Mouse (Mus musculus): ENCODE results near the gene Osbpl3. TPM values are rescaled to one million over a fixed set of nuclear protein-coding genes. Genes with fewer than 3 reads are reported as not detected.

Gene Osbpl3
- polyA plus RNA-seq, 1 experiment = not detected

- Histone ChIP-seq H3K27ac (ENCODE audit: insufficient read depth, low read depth, low read length) (no peak overlapping the region), H3K4me1 (ENCODE audit: control insufficient read depth, insufficient read depth, low read length) (peaks cover 20% of the 10 kb centered on the region), H3K4me3 (ENCODE audit: insufficient read depth, low read depth, low read length) (no peak overlapping the region)
- 85% methylated on average over 9 of the region's 9 CpGs for WGBS
- TF ChIP-seq POLR2A (IDR thresholded peaks at IDR 0.05; ENCODE audit: insufficient read depth, low read depth, low read length) = no peak
- TF ChIP-seq CTCF (IDR thresholded peaks at IDR 0.05; ENCODE audit: insufficient read depth, low read depth, low read length) = no peak
Observed at GRCm38 (mm10) chr6:50325485-50325884, 130.5 kb downstream of the Osbpl3 start.

- 38% methylated on average over 9 of the region's 9 CpGs for WGBS
- TF ChIP-seq CTCF (IDR thresholded peaks at IDR 0.05; ENCODE audit: insufficient read depth, low read depth, low read length) (no peak), POLR2A (IDR thresholded peaks at IDR 0.05; ENCODE audit: insufficient read depth, low read depth, low read length) (no peak)
- Histone ChIP-seq H3K4me3 (ENCODE audit: insufficient read depth, low read depth, low read length) (no peak overlapping the region), H3K4me1 (ENCODE audit: control insufficient read depth, insufficient read depth, low read length) (peaks cover 28% of the 10 kb centered on the region), H3K27ac (ENCODE audit: insufficient read depth, low read depth, low read length) (peak overlapping the region; percentile 98)
Observed at GRCm38 (mm10) chr6:50322631-50323030, 133.4 kb downstream of the Osbpl3 start.

GRCm38 (mm10) chr6:50321739-50322138, 134.3 kb downstream of the Osbpl3 start:
- 87% methylated on average over 6 of the region's 6 CpGs for WGBS
- H3K27ac ChIP-seq (ENCODE audit: insufficient read depth, low read depth, low read length) = peak overlapping the region; percentile 89
- TF ChIP-seq CTCF (IDR thresholded peaks at IDR 0.05; ENCODE audit: insufficient read depth, low read depth, low read length) (no peak), POLR2A (IDR thresholded peaks at IDR 0.05; ENCODE audit: insufficient read depth, low read depth, low read length) (no peak)
- H3K4me1 ChIP-seq (ENCODE audit: control insufficient read depth, insufficient read depth, low read length) = peaks cover 31% of the 10 kb centered on the region
- H3K4me3 ChIP-seq (ENCODE audit: insufficient read depth, low read depth, low read length) = no peak overlapping the region

GRCm38 (mm10) chr6:50318590-50319172, 137.3 kb downstream of the Osbpl3 start:
- WGBS = 48% methylated on average over 7 of the region's 7 CpGs
- no peak for TF ChIP-seq CTCF (IDR thresholded peaks at IDR 0.05; ENCODE audit: insufficient read depth, low read depth, low read length)
- TF ChIP-seq POLR2A (IDR thresholded peaks at IDR 0.05; ENCODE audit: insufficient read depth, low read depth, low read length) = no peak
- no peak overlapping the region for H3K4me3 ChIP-seq (ENCODE audit: insufficient read depth, low read depth, low read length)
- H3K4me1 ChIP-seq (ENCODE audit: control insufficient read depth, insufficient read depth, low read length) = peaks cover 42% of the 10 kb centered on the region
- H3K27ac ChIP-seq (ENCODE audit: insufficient read depth, low read depth, low read length) = peak overlapping the region; percentile 25; the same call in 1 of the 2 replicates

GRCm38 (mm10) chr6:50318150-50318549, 137.9 kb downstream of the Osbpl3 start:
- 45% methylated on average over 2 of the region's 2 CpGs for WGBS
- Histone ChIP-seq H3K4me1 (ENCODE audit: control insufficient read depth, insufficient read depth, low read length) (peaks cover 44% of the 10 kb centered on the region), H3K27ac (ENCODE audit: insufficient read depth, low read depth, low read length) (peak overlapping the region; percentile 35), H3K4me3 (ENCODE audit: insufficient read depth, low read depth, low read length) (no peak overlapping the region)
- TF ChIP-seq CTCF (IDR thresholded peaks at IDR 0.05; ENCODE audit: insufficient read depth, low read depth, low read length) = no peak
- no peak for TF ChIP-seq POLR2A (IDR thresholded peaks at IDR 0.05; ENCODE audit: insufficient read depth, low read depth, low read length)

- peaks cover 39% of the 10 kb centered on the region for H3K4me1 ChIP-seq (ENCODE audit: control insufficient read depth, insufficient read depth, low read length)
- no peak overlapping the region for H3K27ac ChIP-seq (ENCODE audit: insufficient read depth, low read depth, low read length)
- no peak overlapping the region for H3K4me3 ChIP-seq (ENCODE audit: insufficient read depth, low read depth, low read length)
- TF ChIP-seq CTCF (IDR thresholded peaks at IDR 0.05; ENCODE audit: insufficient read depth, low read depth, low read length) = no peak
- TF ChIP-seq POLR2A (IDR thresholded peaks at IDR 0.05; ENCODE audit: insufficient read depth, low read depth, low read length) = no peak
- 93% methylated on average over 7 of the region's 7 CpGs for WGBS
Observed at GRCm38 (mm10) chr6:50316795-50317505, 139.1 kb downstream of the Osbpl3 start.

GRCm38 (mm10) chr6:50314406-50315071, 141.5 kb downstream of the Osbpl3 start:
- TF ChIP-seq CTCF (IDR thresholded peaks at IDR 0.05; ENCODE audit: insufficient read depth, low read depth, low read length) (no peak), POLR2A (IDR thresholded peaks at IDR 0.05; ENCODE audit: insufficient read depth, low read depth, low read length) (no peak)
- peak overlapping the region; percentile 37 for H3K27ac ChIP-seq (ENCODE audit: insufficient read depth, low read depth, low read length)
- no peak overlapping the region for H3K4me3 ChIP-seq (ENCODE audit: insufficient read depth, low read depth, low read length)
- H3K4me1 ChIP-seq (ENCODE audit: control insufficient read depth, insufficient read depth, low read length) = peaks cover 32% of the 10 kb centered on the region
- 48% methylated on average over 12 of the region's 12 CpGs for WGBS

- no peak overlapping the region for H3K27ac ChIP-seq (ENCODE audit: insufficient read depth, low read depth, low read length)
- peaks cover 19% of the 10 kb centered on the region for H3K4me1 ChIP-seq (ENCODE audit: control insufficient read depth, insufficient read depth, low read length)
- TF ChIP-seq CTCF (IDR thresholded peaks at IDR 0.05; ENCODE audit: insufficient read depth, low read depth, low read length) (peak; percentile 89), POLR2A (IDR thresholded peaks at IDR 0.05; ENCODE audit: insufficient read depth, low read depth, low read length) (no peak)
- WGBS = 41% methylated on average over 4 of the region's 4 CpGs
- no peak overlapping the region for H3K4me3 ChIP-seq (ENCODE audit: insufficient read depth, low read depth, low read length)
Observed at GRCm38 (mm10) chr6:50312647-50313046, 143.4 kb downstream of the Osbpl3 start.

- no peak overlapping the region for H3K4me3 ChIP-seq (ENCODE audit: insufficient read depth, low read depth, low read length)
- WGBS = 21% methylated on average over 6 of the region's 6 CpGs
- H3K27ac ChIP-seq (ENCODE audit: insufficient read depth, low read depth, low read length) = no peak overlapping the region
- H3K4me1 ChIP-seq (ENCODE audit: control insufficient read depth, insufficient read depth, low read length) = peaks cover 5% of the 10 kb centered on the region
- TF ChIP-seq POLR2A (IDR thresholded peaks at IDR 0.05; ENCODE audit: insufficient read depth, low read depth, low read length) = no peak
- TF ChIP-seq CTCF (IDR thresholded peaks at IDR 0.05; ENCODE audit: insufficient read depth, low read depth, low read length) = peak; percentile 40; the same call in 1 of the 2 replicates
Observed at GRCm38 (mm10) chr6:50309019-50309418, 147.0 kb downstream of the Osbpl3 start.

Data from olfactory bulb, adult 2 months (tissue).